Mouse (Mus musculus) spleen, adult 2 months (tissue): ENCODE data around the gene 1700019N19Rik.

Experiments used
- CTCF ChIP-seq: fragments of 200-500 bp; IDR thresholded peaks from 2 replicates; pipeline ENCODE4 v1.5.1; 2011; ENCODE audit warnings: mild to moderate bottlenecking, inconsistent platforms; ENCODE audit not compliant: insufficient read depth, insufficient read length, insufficient replicate concordance; ENCODE audit errors: extremely low read depth
- POLR2A ChIP-seq: fragments of 200-500 bp; IDR thresholded peaks from 2 replicates; pipeline ENCODE4 v1.6.1; 2011; ENCODE audit warnings: low read depth, low read length, inconsistent platforms

- TF ChIP-seq POLR2A (no peak), CTCF (no peak)
Measured at GRCm38 (mm10) chr19:58839345-58839744, 45.1 kb upstream of the 1700019N19Rik start.
